Mouse (Mus musculus): Measurements from ENCODE around the gene Rgp1. TPM values are rescaled to one million over a fixed set of nuclear protein-coding genes. Genes with fewer than 3 reads are reported as not detected.
"Not testable (repeated sequence)": the region's sequence is repeated elsewhere in the genome, so short reads cannot be mapped to it uniquely, and the experiment has no call there.

Rgp1 gene
- polyA plus RNA-seq, 1 experiment from 2014 or later: 25.0 TPM

DNA sequence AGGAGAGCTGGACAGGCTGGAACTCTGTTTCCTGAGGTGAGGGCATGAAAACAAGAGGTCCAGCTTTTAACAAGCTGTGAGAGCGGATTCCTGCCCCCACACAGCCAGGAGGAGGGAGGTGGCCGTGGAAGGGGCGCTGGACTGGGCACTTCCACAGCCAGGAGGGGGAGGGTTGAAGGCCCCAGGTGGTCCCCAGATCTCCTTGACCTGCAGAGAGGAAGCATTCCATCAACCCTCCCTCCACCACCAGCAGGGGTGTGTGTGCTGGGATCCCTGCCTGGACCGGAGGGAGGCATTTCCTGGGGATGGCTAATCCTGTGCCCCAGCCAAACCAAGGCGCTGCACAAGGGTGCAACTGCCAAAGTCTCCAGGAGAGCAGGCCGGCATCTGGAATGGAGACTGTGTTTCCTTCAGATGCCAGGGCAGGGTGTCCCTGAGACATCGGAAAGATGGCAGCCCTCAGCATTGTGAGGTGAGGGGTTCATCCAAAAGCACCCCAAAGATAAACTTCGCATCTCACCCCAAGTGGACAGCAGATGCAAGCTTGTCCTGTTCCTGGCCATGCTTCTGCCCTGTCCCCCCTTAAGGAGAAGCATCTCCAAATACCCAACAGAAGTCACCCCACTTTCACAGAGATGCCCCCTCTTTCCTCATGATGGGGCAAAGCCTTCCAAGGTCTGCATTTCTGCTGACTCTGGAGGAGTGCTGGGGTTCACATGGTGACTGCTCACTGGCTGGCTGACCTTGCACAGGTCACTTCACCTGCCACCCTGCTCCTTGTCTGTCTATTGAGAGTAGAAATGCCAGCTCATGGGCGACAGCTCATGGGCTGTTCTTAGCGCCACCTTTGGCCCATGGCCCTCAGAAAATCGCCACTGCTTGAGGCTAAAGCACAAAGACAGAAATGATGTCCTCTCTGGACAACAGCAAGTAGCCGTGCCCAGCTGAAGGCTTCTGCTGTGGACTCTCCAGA, 6.2 kb downstream of the Rgp1 start, which contains the start of gene Msmp:
Gene Msmp (minus strand): TSS at position 51 of the 973 bp plus-strand sequence.
- H3K36me3 ChIP-seq (ENCODE audit: control insufficient read depth, insufficient read depth, low read length): peaks cover 25% of the 10 kb centered on the region
- no peak for ATAC-seq (ENCODE audit: low read depth)
- no peaks in the 10 kb centered on the region for H3K27me3 ChIP-seq (ENCODE audit: control insufficient read depth, insufficient read depth, low read depth, low read length)
- peaks cover 2% of the 10 kb centered on the region for H3K4me1 ChIP-seq (replicated peaks; ENCODE audit: control insufficient read depth, insufficient read depth, low read length)
- H3K4me2 ChIP-seq (ENCODE audit: low read depth, low read length): no peak within 1 kb of the TSS
- no peaks in the 10 kb centered on the region for H3K9me3 ChIP-seq (ENCODE audit: control insufficient read depth, low read length)
- H3K4me3 ChIP-seq (ENCODE audit: low read length): no peak within 1 kb of the TSS
- no peak within 1 kb of the TSS for H3K27ac ChIP-seq (ENCODE audit: low read length)
- WGBS: 60% methylated on average over 12 of the region's 12 CpGs
- no peak within 1 kb of the TSS for H3K9ac ChIP-seq (ENCODE audit: low read length)

DNA sequence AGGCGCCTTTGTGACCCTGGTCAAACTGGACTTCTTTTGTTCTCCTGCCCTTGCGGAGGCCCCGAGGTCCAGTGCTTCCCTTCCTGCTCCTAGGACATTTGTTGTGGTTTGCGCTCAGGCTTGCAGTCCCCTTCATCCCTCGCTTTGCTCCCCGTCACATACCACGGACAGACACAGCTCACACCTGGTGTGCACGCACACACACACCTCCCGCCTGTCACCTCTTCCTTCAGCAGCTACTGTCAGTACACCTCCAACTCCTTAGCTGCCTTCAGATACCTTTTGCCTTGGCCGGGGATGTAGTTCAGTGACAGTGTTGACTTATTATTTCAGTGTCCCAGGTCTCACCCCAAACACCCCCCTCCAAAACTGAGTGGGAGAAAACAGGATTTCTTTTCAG, 7.2 kb downstream of the Rgp1 start:
- Histone ChIP-seq H3K9me3 (ENCODE audit: control insufficient read depth, low read length) (no peaks in the 10 kb centered on the region), H3K9ac (ENCODE audit: low read length) (no peak overlapping the region), H3K27ac (ENCODE audit: low read length) (no peak overlapping the region), H3K36me3 (ENCODE audit: control insufficient read depth, insufficient read depth, low read length) (peaks cover 25% of the 10 kb centered on the region), H3K27me3 (ENCODE audit: control insufficient read depth, insufficient read depth, low read depth, low read length) (no peaks in the 10 kb centered on the region), H3K4me2 (ENCODE audit: low read depth, low read length) (no peak overlapping the region), H3K4me1 (replicated peaks; ENCODE audit: control insufficient read depth, insufficient read depth, low read length) (no peaks in the 10 kb centered on the region), H3K4me3 (ENCODE audit: low read length) (no peak overlapping the region)
- WGBS: 47% methylated on average over 10 of the region's 10 CpGs
- ATAC-seq (ENCODE audit: low read depth): no peak

DNA sequence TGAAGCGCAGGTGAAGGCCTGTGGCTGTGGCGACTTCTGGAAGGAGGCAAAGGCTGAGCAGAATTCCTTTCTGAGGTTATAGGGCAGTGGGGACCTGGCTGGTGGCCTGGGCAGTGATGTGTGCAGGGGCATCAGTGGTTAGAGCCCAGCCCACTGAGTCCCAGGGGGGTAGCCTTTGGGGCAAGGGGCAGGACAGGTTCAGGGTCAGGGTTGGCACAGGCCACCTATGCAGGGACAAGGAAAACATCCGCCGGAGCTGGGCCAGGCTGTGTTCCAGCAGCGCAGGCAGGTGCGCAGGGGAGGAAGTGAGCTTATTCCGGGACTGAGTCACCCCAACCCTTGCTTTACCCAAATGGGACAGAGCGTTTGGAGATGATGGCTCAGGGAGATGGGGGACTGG, 7.9 kb downstream of the Rgp1 start:
- H3K9ac ChIP-seq (ENCODE audit: low read length): no peak overlapping the region
- 0 out of 2 replicates have a peak, but pooled peaks have one; percentile 11 for ATAC-seq (ENCODE audit: low read depth)

DNA sequence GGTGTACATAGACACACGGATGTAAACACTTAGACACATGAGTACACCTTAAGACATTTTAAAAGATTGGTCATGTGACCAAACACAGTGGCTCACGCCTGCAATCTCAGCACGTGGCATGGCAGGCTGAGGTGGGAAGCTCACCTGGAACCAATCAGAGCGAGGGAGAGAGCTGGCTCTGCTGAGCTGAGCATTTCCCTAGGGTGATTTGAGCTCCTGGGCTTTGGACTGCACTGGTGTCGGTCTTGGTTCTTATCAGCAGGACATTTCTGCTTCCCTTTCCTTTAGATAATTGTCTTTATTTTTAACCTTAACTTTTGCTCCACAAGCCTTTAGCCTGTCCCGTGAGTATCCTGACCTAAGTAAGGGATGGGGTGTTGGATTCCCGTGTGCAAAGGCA, 9.2 kb downstream of the Rgp1 start:
- Histone ChIP-seq H3K9me3 (ENCODE audit: control insufficient read depth, low read length) (no peaks in the 10 kb centered on the region), H3K27me3 (ENCODE audit: control insufficient read depth, insufficient read depth, low read depth, low read length) (no peaks in the 10 kb centered on the region), H3K36me3 (ENCODE audit: control insufficient read depth, insufficient read depth, low read length) (peaks cover 11% of the 10 kb centered on the region), H3K9ac (ENCODE audit: low read length) (no peak overlapping the region), H3K4me3 (ENCODE audit: low read length) (no peak overlapping the region), H3K4me1 (replicated peaks; ENCODE audit: control insufficient read depth, insufficient read depth, low read length) (no peaks in the 10 kb centered on the region), H3K4me2 (ENCODE audit: low read depth, low read length) (no peak overlapping the region), H3K27ac (ENCODE audit: low read length) (no peak overlapping the region)
- ATAC-seq (ENCODE audit: low read depth): no peak
- 44% methylated on average over 7 of the region's 7 CpGs for WGBS

More for the DNA sequence above, 7.9 kb downstream of the Rgp1 start:
- no peak overlapping the region for H3K4me3 ChIP-seq (ENCODE audit: low read length)
- H3K4me2 ChIP-seq (ENCODE audit: low read depth, low read length): no peak overlapping the region
- H3K9me3 ChIP-seq (ENCODE audit: control insufficient read depth, low read length): no peaks in the 10 kb centered on the region
- no peaks in the 10 kb centered on the region for H3K4me1 ChIP-seq (replicated peaks; ENCODE audit: control insufficient read depth, insufficient read depth, low read length)
- 63% methylated on average over 8 of the region's 8 CpGs for WGBS
- no peak overlapping the region for H3K27ac ChIP-seq (ENCODE audit: low read length)
- peaks cover 20% of the 10 kb centered on the region for H3K36me3 ChIP-seq (ENCODE audit: control insufficient read depth, insufficient read depth, low read length)
- no peaks in the 10 kb centered on the region for H3K27me3 ChIP-seq (ENCODE audit: control insufficient read depth, insufficient read depth, low read depth, low read length)

DNA sequence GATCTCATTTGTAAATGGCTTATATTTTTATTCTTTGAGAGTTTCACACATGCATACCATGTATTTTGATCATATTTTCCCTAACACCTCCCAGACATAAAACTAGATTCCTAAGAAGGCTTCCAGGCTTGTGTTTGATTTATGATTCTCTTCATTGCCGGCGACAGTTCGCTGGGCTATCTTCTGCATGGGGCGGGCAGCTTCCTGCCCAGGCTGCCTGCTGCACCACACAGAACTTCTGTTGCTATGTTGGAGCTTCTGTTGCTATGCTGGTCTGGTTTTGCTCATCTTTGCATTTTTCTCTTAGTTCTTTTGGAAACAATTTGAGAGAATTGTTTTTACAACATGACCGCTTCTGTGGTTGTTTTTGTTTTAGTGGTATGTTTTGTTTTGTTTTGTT, 13.0 kb downstream of the Rgp1 start:
- 49% methylated on average over 5 of the region's 5 CpGs for WGBS
- no peak overlapping the region for H3K9ac ChIP-seq (ENCODE audit: low read length)
- H3K4me2 ChIP-seq (ENCODE audit: low read depth, low read length): no peak overlapping the region
- no peak overlapping the region for H3K27ac ChIP-seq (ENCODE audit: low read length)
- no peaks in the 10 kb centered on the region for H3K4me1 ChIP-seq (replicated peaks; ENCODE audit: control insufficient read depth, insufficient read depth, low read length)
- ATAC-seq (ENCODE audit: low read depth): no peak
- H3K9me3 ChIP-seq (ENCODE audit: control insufficient read depth, low read length): no peaks in the 10 kb centered on the region
- H3K27me3 ChIP-seq (ENCODE audit: control insufficient read depth, insufficient read depth, low read depth, low read length): no peaks in the 10 kb centered on the region
- no peak overlapping the region for H3K4me3 ChIP-seq (ENCODE audit: low read length)
- no peaks in the 10 kb centered on the region for H3K36me3 ChIP-seq (ENCODE audit: control insufficient read depth, insufficient read depth, low read length)

DNA sequence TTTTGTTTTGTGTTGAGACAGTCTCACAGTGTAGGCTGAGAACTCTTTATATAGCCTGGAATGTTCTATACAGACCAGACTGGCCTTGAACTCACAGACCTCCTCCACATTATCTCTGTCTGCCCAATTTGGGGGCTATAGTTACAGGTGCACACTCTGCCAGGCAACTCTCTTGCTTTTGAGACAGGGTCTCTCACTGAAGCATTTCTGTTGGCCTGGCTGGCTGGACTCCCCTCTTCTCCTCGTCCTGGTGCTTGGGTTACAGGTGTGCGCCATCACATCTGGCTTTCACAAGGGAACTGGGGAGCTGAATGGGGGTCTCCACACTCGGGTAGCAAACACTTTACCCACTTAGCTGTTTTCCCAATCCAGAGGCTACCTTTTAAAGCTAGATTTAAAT, 13.4 kb downstream of the Rgp1 start:
- H3K27me3 ChIP-seq (ENCODE audit: control insufficient read depth, insufficient read depth, low read depth, low read length): no peaks in the 10 kb centered on the region
- no peak overlapping the region for H3K27ac ChIP-seq (ENCODE audit: low read length)
- ATAC-seq (ENCODE audit: low read depth): no peak
- no peak overlapping the region for H3K9ac ChIP-seq (ENCODE audit: low read length)
- no peaks in the 10 kb centered on the region for H3K4me1 ChIP-seq (replicated peaks; ENCODE audit: control insufficient read depth, insufficient read depth, low read length)
- no peak overlapping the region for H3K4me3 ChIP-seq (ENCODE audit: low read length)
- no peaks in the 10 kb centered on the region for H3K9me3 ChIP-seq (ENCODE audit: control insufficient read depth, low read length)
- H3K36me3 ChIP-seq (ENCODE audit: control insufficient read depth, insufficient read depth, low read length): no peaks in the 10 kb centered on the region
- H3K4me2 ChIP-seq (ENCODE audit: low read depth, low read length): no peak overlapping the region
- WGBS: 69% methylated on average over 3 of the region's 3 CpGs

DNA sequence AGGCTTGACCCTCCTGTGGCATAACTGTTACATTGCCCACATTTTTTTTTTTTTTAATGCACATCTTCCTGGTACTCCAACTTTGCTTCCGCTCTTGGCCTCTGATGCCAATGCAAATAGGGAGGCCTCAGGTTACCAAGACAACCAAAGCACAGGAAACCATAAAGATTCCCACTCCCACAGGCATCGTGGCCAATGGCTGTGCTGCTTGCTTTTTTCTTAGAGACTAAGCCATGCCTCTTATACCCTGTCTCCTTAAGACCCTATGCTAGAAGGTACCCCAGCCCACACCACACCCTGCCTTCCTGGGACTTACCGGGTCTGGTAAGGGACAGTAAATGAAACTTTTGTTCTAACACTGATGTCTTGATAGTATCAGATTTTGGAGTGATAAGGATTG, 14.9 kb downstream of the Rgp1 start:
- no peaks in the 10 kb centered on the region for H3K4me1 ChIP-seq (replicated peaks; ENCODE audit: control insufficient read depth, insufficient read depth, low read length)
- ATAC-seq (ENCODE audit: low read depth): no peak
- H3K9ac ChIP-seq (ENCODE audit: low read length): no peak overlapping the region
- no peak overlapping the region for H3K27ac ChIP-seq (ENCODE audit: low read length)
- WGBS: 44% methylated on average over 3 of the region's 3 CpGs
- H3K27me3 ChIP-seq (ENCODE audit: control insufficient read depth, insufficient read depth, low read depth, low read length): no peaks in the 10 kb centered on the region
- H3K36me3 ChIP-seq (ENCODE audit: control insufficient read depth, insufficient read depth, low read length): no peaks in the 10 kb centered on the region
- H3K4me3 ChIP-seq (ENCODE audit: low read length): no peak overlapping the region
- H3K9me3 ChIP-seq (ENCODE audit: control insufficient read depth, low read length): no peaks in the 10 kb centered on the region
- H3K4me2 ChIP-seq (ENCODE audit: low read depth, low read length): no peak overlapping the region

DNA sequence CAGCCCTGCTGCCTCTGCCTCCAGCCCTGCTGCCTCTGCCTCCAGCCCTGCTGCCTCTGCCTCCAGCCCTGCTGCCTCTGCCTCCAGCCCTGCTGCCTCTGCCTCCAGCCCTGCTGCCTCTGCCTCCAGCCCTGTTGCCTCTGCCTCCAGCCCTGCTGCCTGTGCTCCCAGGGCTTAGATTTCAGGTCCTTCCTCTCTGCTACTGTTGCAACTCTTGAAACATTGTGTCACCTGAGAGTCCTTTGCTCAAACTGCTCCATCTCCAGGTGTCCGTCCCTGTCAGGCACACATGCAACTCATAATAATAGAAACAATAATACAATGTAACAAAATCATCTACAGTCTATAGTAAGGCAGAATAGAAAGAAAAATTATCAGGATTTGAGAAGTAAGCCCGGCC, 18.1 kb downstream of the Rgp1 start:
- not testable (repeated sequence) for ATAC-seq (ENCODE audit: low read depth); H3K4me3 ChIP-seq (ENCODE audit: low read length); H3K36me3 ChIP-seq (ENCODE audit: control insufficient read depth, insufficient read depth, low read length); H3K4me2 ChIP-seq (ENCODE audit: low read depth, low read length); H3K9me3 ChIP-seq (ENCODE audit: control insufficient read depth, low read length); H3K4me1 ChIP-seq (replicated peaks; ENCODE audit: control insufficient read depth, insufficient read depth, low read length); H3K9ac ChIP-seq (ENCODE audit: low read length); H3K27me3 ChIP-seq (ENCODE audit: control insufficient read depth, insufficient read depth, low read depth, low read length); H3K27ac ChIP-seq (ENCODE audit: low read length)
- 73% methylated on average over 2 of the region's 2 CpGs for WGBS

DNA sequence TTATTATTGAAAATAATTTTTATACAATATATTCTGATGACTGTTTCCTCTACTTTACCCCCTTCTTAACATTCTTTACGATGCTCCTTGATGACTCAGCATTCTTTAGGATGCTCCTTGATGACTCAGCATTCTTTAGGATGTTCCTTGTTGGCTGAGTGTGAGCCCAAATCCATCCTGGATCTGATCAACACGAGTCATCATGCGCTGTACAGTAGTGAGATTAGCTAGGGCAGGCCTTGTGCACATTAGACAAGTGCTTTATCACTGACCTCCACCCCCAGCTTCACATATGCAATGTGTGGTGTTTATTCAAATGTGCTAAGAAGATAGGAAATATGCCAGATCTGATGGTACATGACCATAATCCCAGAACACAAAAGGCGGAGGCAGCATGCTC, 19.7 kb downstream of the Rgp1 start:
- WGBS: 73% methylated on average over 4 of the region's 4 CpGs
- Histone ChIP-seq H3K9me3 (ENCODE audit: control insufficient read depth, low read length) (no peaks in the 10 kb centered on the region), H3K27me3 (ENCODE audit: control insufficient read depth, insufficient read depth, low read depth, low read length) (no peaks in the 10 kb centered on the region; the same call in 1 of the 2 replicates), H3K27ac (ENCODE audit: low read length) (no peak overlapping the region), H3K9ac (ENCODE audit: low read length) (no peak overlapping the region), H3K36me3 (ENCODE audit: control insufficient read depth, insufficient read depth, low read length) (no peaks in the 10 kb centered on the region), H3K4me2 (ENCODE audit: low read depth, low read length) (no peak overlapping the region), H3K4me3 (ENCODE audit: low read length) (no peak overlapping the region), H3K4me1 (replicated peaks; ENCODE audit: control insufficient read depth, insufficient read depth, low read length) (no peaks in the 10 kb centered on the region)
- no peak for ATAC-seq (ENCODE audit: low read depth)

Data from lung, embryonic 16.5 days (tissue).